Mouse (Mus musculus) kidney, adult 18-20 months (tissue): Measurements from ENCODE around the gene Zmiz1.

Experiments
- DNase-seq: peaks from one replicate; pipeline ENCODE4 v3.0.0; 2021

The Zmiz1 gene

GRCm38 (mm10) chr14:25459016-25459393, at the start of gene Zmiz1:
Gene Zmiz1, plus strand, starts transcription at chr14:25459185.
- peak; percentile 95 for DNase-seq

GRCm38 (mm10) chr14:25411848-25412527, 47.0 kb upstream of the Zmiz1 start:
- no peak for DNase-seq

GRCm38 (mm10) chr14:25412811-25413210, 46.2 kb upstream of the Zmiz1 start:
- DNase-seq: no peak

- no peak for DNase-seq
Observed at GRCm38 (mm10) chr14:25413510-25413909, 45.5 kb upstream of the Zmiz1 start.

- no peak for DNase-seq
Observed at GRCm38 (mm10) chr14:25414115-25414514, 44.9 kb upstream of the Zmiz1 start.

GRCm38 (mm10) chr14:25420001-25420690, 38.8 kb upstream of the Zmiz1 start:
- DNase-seq: no peak

- DNase-seq: peak; percentile 35
Observed at GRCm38 (mm10) chr14:25420987-25421386, 38.0 kb upstream of the Zmiz1 start.

- DNase-seq: no peak
Observed at GRCm38 (mm10) chr14:25421596-25422001, 37.4 kb upstream of the Zmiz1 start.

GRCm38 (mm10) chr14:25422946-25423345, 36.0 kb upstream of the Zmiz1 start:
- DNase-seq: no peak

- no peak for DNase-seq
Observed at GRCm38 (mm10) chr14:25423721-25424443, 35.1 kb upstream of the Zmiz1 start.

- no peak for DNase-seq
Observed at GRCm38 (mm10) chr14:25438255-25438654, 20.7 kb upstream of the Zmiz1 start.

GRCm38 (mm10) chr14:25440116-25440515, 18.9 kb upstream of the Zmiz1 start:
- DNase-seq: no peak

- DNase-seq: no peak
Observed at GRCm38 (mm10) chr14:25440777-25441176, 18.2 kb upstream of the Zmiz1 start.

- no peak for DNase-seq
Observed at GRCm38 (mm10) chr14:25441469-25441868, 17.5 kb upstream of the Zmiz1 start.

GRCm38 (mm10) chr14:25442676-25443075, 16.3 kb upstream of the Zmiz1 start:
- no peak for DNase-seq

- DNase-seq: no peak
Observed at GRCm38 (mm10) chr14:25447136-25447775, 11.7 kb upstream of the Zmiz1 start.

GRCm38 (mm10) chr14:25448471-25448870, 10.5 kb upstream of the Zmiz1 start:
- no peak for DNase-seq

- DNase-seq: peak; percentile 51
Observed at GRCm38 (mm10) chr14:25451099-25451667, 7.8 kb upstream of the Zmiz1 start.

GRCm38 (mm10) chr14:25451699-25452632, 7.0 kb upstream of the Zmiz1 start:
- DNase-seq: peak; percentile 86

- peak; percentile 22 for DNase-seq
Observed at GRCm38 (mm10) chr14:25452633-25453025, 6.4 kb upstream of the Zmiz1 start.

GRCm38 (mm10) chr14:25454066-25454760, 4.8 kb upstream of the Zmiz1 start:
- peak; percentile 33 for DNase-seq
